ENCODE assay signal across 14 mouse cellular contexts in the genomic region with DNA sequence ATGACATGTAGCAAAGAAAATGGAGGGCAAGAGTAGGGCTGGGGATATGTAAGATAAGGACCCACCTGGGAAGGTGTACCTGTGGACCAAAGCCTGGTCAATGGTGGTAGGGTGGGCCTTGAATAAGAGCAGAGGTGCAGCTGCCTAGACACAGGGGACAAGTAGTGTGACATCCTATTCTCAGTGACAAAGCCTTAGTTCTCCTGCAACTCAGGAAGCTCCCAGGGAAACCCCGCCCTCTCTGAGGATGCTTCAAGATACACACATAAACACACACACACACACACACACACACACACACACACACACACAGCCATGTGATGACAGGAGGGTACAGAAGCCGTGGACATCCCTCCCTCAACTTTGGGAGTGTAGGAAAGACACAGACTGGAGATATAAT. TPM values are rescaled to one million over a fixed set of nuclear protein-coding genes. Genes with fewer than 3 reads are reported as not detected.
"Had no signal": no experiment of that assay in that cellular context is flagged by ENCODE, and none has a peak within 500 bp of the region (broad histone marks: within the 10 kb centered on the region; RNA-seq: fewer than 3 reads in every experiment).

No protein-coding gene starts in this region.

- H3K4me1 ChIP-seq: liver, embryonic 13.5 days; liver, embryonic 15.5 days; midbrain, embryonic 13.5 days; midbrain, embryonic 15.5 days; neural tube, embryonic 12.5 days; stomach, embryonic 15.5 days had no signal

- H3K4me3 ChIP-seq: liver, embryonic 13.5 days; liver, embryonic 15.5 days; lung, embryonic 15.5 days; midbrain, embryonic 13.5 days; midbrain, embryonic 15.5 days; neural tube, embryonic 12.5 days; stomach, embryonic 15.5 days had no signal

- DNase-seq: liver, embryonic 13.5 days; liver, postnatal 0 days; lung, postnatal 14 days; right cerebral cortex, postnatal 14 days; thymus, adult 2 months; thymus, postnatal 25 days; thymus, postnatal 4 days had no signal

RNA-seq across cellular contexts. Expression of a gene that starts 0.7 kb away (rescaled TPM):
- polyA plus RNA-seq: macrophage had no signal
